Mouse (Mus musculus) midbrain, embryonic 13.5 days (tissue): Measurements from ENCODE around the gene Lysmd2. TPM values are rescaled to one million over a fixed set of nuclear protein-coding genes. Genes with fewer than 3 reads are reported as not detected.

Experiments used
- ATAC-seq: fragments of 200-750 bp; cut with Nextera tagmentation; 2 replicates; pipeline ENCODE4 v1.8.0; 2017; ENCODE audit warnings: mild to moderate bottlenecking, moderate TSS enrichment, moderate library complexity
- H3K27ac ChIP-seq: fragments of 300-500 bp; sonication (generic); 2 replicates; pipeline ENCODE4 v1.5.1; 2015; ENCODE audit warnings: inconsistent platforms, mild to moderate bottlenecking, moderate library complexity
- H3K27me3 ChIP-seq: fragments of 300-500 bp; sonication (generic); 2 replicates; pipeline ENCODE4 v1.6.1; 2015; ENCODE audit warnings: mild to moderate bottlenecking, inconsistent platforms
- H3K36me3 ChIP-seq: fragments of 300-500 bp; sonication (generic); 2 replicates; pipeline ENCODE4 v1.6.1; 2015; ENCODE audit warnings: mild to moderate bottlenecking, inconsistent platforms
- H3K4me1 ChIP-seq: fragments of 300-500 bp; sonication (generic); replicated peaks from 2 replicates; pipeline ENCODE4 v1.6.1; 2015; ENCODE audit warnings: inconsistent platforms
- H3K4me2 ChIP-seq: fragments of 300-500 bp; sonication (generic); replicated peaks from 2 replicates; pipeline ENCODE4 v1.6.1; 2015; ENCODE audit warnings: moderate library complexity, mild to moderate bottlenecking, inconsistent platforms
- H3K4me3 ChIP-seq: fragments of 300-500 bp; sonication (generic); replicated peaks from 2 replicates; pipeline ENCODE4 v1.5.1; 2015; ENCODE audit warnings: mild to moderate bottlenecking, inconsistent platforms
- H3K9ac ChIP-seq: fragments of 300-500 bp; sonication (generic); replicated peaks from 2 replicates; pipeline ENCODE4 v1.6.1; 2015; ENCODE audit warnings: mild to moderate bottlenecking, inconsistent platforms
- H3K9me3 ChIP-seq: fragments of 300-500 bp; sonication (generic); 2 replicates; pipeline ENCODE4 v1.6.1; 2016; ENCODE audit warnings: mild to moderate bottlenecking, inconsistent platforms
- WGBS: fragments of 180-500 bp; shearing (Covaris S2); methylation state at CpG from one replicate; pipeline ENCODE4 v1.1.7; 2015; 5-methylcytosine and 5-hydroxymethylcytosine counted together
- polyA plus RNA-seq: library from polyadenylated mRNA; unstranded; fragments of >200 nt; fragmentation: Nextera tagmentation; extraction: Ambion mirVana; gene quantifications from 2 replicates; pipeline ENCODE4 v1.2.1, GENCODE M21; 2015

Gene Lysmd2
- polyA plus RNA-seq, 1 experiment from 2014 or later: 17.9 TPM

GRCm38 (mm10) chr9:75679629-75680028 lies 54.1 kb downstream of the Lysmd2 start:
- Histone ChIP-seq H3K9ac (no peak overlapping the region), H3K4me1 (peaks cover 24% of the 10 kb centered on the region), H3K4me3 (no peak overlapping the region), H3K36me3 (peaks cover 59% of the 10 kb centered on the region), H3K27me3 (no peaks in the 10 kb centered on the region), H3K4me2 (no peak overlapping the region), H3K9me3 (no peaks in the 10 kb centered on the region), H3K27ac (no peak overlapping the region)
- ATAC-seq: no peak
- 71% methylated on average over 4 of the region's 4 CpGs for WGBS

- no peak for ATAC-seq
- H3K27ac ChIP-seq: no peak overlapping the region
- no peak overlapping the region for H3K4me2 ChIP-seq
- H3K36me3 ChIP-seq: peaks cover 49% of the 10 kb centered on the region
- H3K9ac ChIP-seq: no peak overlapping the region
- H3K4me1 ChIP-seq: peaks cover 26% of the 10 kb centered on the region
- no peaks in the 10 kb centered on the region for H3K27me3 ChIP-seq
- H3K4me3 ChIP-seq: no peak overlapping the region
- 91% methylated on average over 5 of the region's 5 CpGs for WGBS
- H3K9me3 ChIP-seq: no peaks in the 10 kb centered on the region
These were observed 55.1 kb downstream of the Lysmd2 start for GRCm38 (mm10) chr9:75680606-75681005.

GRCm38 (mm10) chr9:75683426-75684191 lies 58.1 kb downstream of the Lysmd2 start, which contains the start of gene Scg3:
Gene Scg3 (minus strand): TSS chr9:75684056.
- Histone ChIP-seq H3K4me3 (peak within 1 kb of the TSS; percentile 78), H3K9ac (peak within 1 kb of the TSS; percentile 85), H3K4me1 (peaks cover 26% of the 10 kb centered on the region), H3K27me3 (no peaks in the 10 kb centered on the region), H3K4me2 (peak within 1 kb of the TSS; percentile 61), H3K36me3 (peaks cover 22% of the 10 kb centered on the region), H3K27ac (peak within 1 kb of the TSS; percentile 92), H3K9me3 (no peaks in the 10 kb centered on the region)
- 3% methylated on average over 41 of the region's 42 CpGs for WGBS
- ATAC-seq: peak; percentile 100

GRCm38 (mm10) chr9:75684292-75684691 lies 58.8 kb downstream of the Lysmd2 start:
- WGBS: 56% methylated on average over 4 of the region's 4 CpGs

GRCm38 (mm10) chr9:75684772-75685171 lies 59.2 kb downstream of the Lysmd2 start:
- WGBS: 44% methylated on average over 3 of the region's 3 CpGs
- Histone ChIP-seq H3K9me3 (peaks cover 3% of the 10 kb centered on the region; the same call in 1 of the 2 replicates), H3K4me1 (peaks cover 26% of the 10 kb centered on the region), H3K9ac (peak overlapping the region; percentile 85), H3K4me3 (peak overlapping the region; percentile 78), H3K4me2 (peak overlapping the region; percentile 61), H3K27me3 (no peaks in the 10 kb centered on the region), H3K27ac (peak overlapping the region; percentile 92), H3K36me3 (peaks cover 11% of the 10 kb centered on the region)
- no peak for ATAC-seq

More at GRCm38 (mm10) chr9:75684292-75684691, 58.8 kb downstream of the Lysmd2 start:
- Histone ChIP-seq H3K27ac (peak overlapping the region; percentile 92), H3K4me2 (peak overlapping the region; percentile 61), H3K36me3 (peaks cover 15% of the 10 kb centered on the region), H3K4me1 (peaks cover 26% of the 10 kb centered on the region), H3K4me3 (peak overlapping the region; percentile 78), H3K9me3 (no peaks in the 10 kb centered on the region), H3K9ac (peak overlapping the region; percentile 85), H3K27me3 (no peaks in the 10 kb centered on the region)
- ATAC-seq: peak; percentile 5; the same call in 1 of the 2 replicates

Other genes starting within 250 kb of the Lysmd2 start
- gene Mapk6, start 215.7 kb upstream of the Lysmd2 start, polyA plus RNA-seq: 196 and 199 TPM in 2 replicates
- gene Leo1, start 184.2 kb upstream of the Lysmd2 start, polyA plus RNA-seq: 46.8 and 49.2 TPM in 2 replicates
- 74.2 and 77.6 TPM in 2 replicates for gene Tmod3, start 66.1 kb upstream of the Lysmd2 start, polyA plus RNA-seq
- 190 and 217 TPM in 2 replicates for gene Tmod2, start 14.4 kb upstream of the Lysmd2 start, polyA plus RNA-seq
- 123 and 139 TPM in 2 replicates for gene Scg3, start 58.3 kb downstream of the Lysmd2 start, polyA plus RNA-seq
- gene Bmp5, start 149.6 kb downstream of the Lysmd2 start, polyA plus RNA-seq: 3.2 and 3.6 TPM in 2 replicates